Mouse (Mus musculus): ENCODE data around the gene Tmbim6. TPM values are rescaled to one million over a fixed set of nuclear protein-coding genes. Genes with fewer than 3 reads are reported as not detected.
A peak's percentile ranks its signal among the peaks of the same experiment; 100 is the strongest.

Gene Tmbim6
- polyA plus RNA-seq, 1 experiment: 418 TPM

- Histone ChIP-seq H3K27me3 (ENCODE audit: control insufficient read depth, insufficient read depth, low read length) (no peaks in the 10 kb centered on the region), H3K4me3 (replicated peaks; ENCODE audit: insufficient read depth, low read depth, low read length) (no peak overlapping the region), H3K4me1 (ENCODE audit: control insufficient read depth, insufficient read depth, low read length) (no peaks in the 10 kb centered on the region), H3K27ac (ENCODE audit: insufficient read depth, low read length) (no peak overlapping the region)
- TF ChIP-seq POLR2A (IDR thresholded peaks at IDR 0.05; ENCODE audit: borderline replicate concordance, insufficient read depth, low read length): no peak
- no peak for TF ChIP-seq CTCF (IDR thresholded peaks at IDR 0.05; ENCODE audit: borderline replicate concordance, insufficient read depth, low read depth, low read length)
- DNase-seq: no peak
- 51% methylated on average over 14 of the region's 14 CpGs for whole genome bisulfite sequencing
Observed at GRCm38 (mm10) chr15:99411747-99412146, 19.1 kb downstream of the Tmbim6 start.

GRCm38 (mm10) chr15:99415793-99416192 lies 23.1 kb downstream of the Tmbim6 start:
- 7% methylated on average over 2 of the region's 2 CpGs for WGBS
- no peaks in the 10 kb centered on the region for H3K4me1 ChIP-seq (ENCODE audit: control insufficient read depth, insufficient read depth, low read length)
- peak; percentile 45 to 68 for DNase-seq
- no peak overlapping the region for H3K27ac ChIP-seq (ENCODE audit: insufficient read depth, low read length)
- no peak overlapping the region for H3K4me3 ChIP-seq (replicated peaks; ENCODE audit: insufficient read depth, low read depth, low read length)
- no peaks in the 10 kb centered on the region for H3K27me3 ChIP-seq (ENCODE audit: control insufficient read depth, insufficient read depth, low read length)
- TF ChIP-seq POLR2A (IDR thresholded peaks at IDR 0.05; ENCODE audit: borderline replicate concordance, insufficient read depth, low read length): no peak
- TF ChIP-seq CTCF (IDR thresholded peaks at IDR 0.05; ENCODE audit: borderline replicate concordance, insufficient read depth, low read depth, low read length): peak; percentile 43; the same call in 1 of the 2 replicates

GRCm38 (mm10) chr15:99416348-99416882 lies 23.7 kb downstream of the Tmbim6 start:
- Histone ChIP-seq H3K27ac (ENCODE audit: insufficient read depth, low read length) (no peak overlapping the region), H3K4me1 (ENCODE audit: control insufficient read depth, insufficient read depth, low read length) (no peaks in the 10 kb centered on the region), H3K27me3 (ENCODE audit: control insufficient read depth, insufficient read depth, low read length) (no peaks in the 10 kb centered on the region), H3K4me3 (replicated peaks; ENCODE audit: insufficient read depth, low read depth, low read length) (peak overlapping the region; percentile 39)
- peak; percentile 78 to 81 for DNase-seq
- TF ChIP-seq POLR2A (IDR thresholded peaks at IDR 0.05; ENCODE audit: borderline replicate concordance, insufficient read depth, low read length) (no peak), CTCF (IDR thresholded peaks at IDR 0.05; ENCODE audit: borderline replicate concordance, insufficient read depth, low read depth, low read length) (peak; percentile 100)
- WGBS: 12% methylated on average over 13 of the region's 13 CpGs

DNA sequence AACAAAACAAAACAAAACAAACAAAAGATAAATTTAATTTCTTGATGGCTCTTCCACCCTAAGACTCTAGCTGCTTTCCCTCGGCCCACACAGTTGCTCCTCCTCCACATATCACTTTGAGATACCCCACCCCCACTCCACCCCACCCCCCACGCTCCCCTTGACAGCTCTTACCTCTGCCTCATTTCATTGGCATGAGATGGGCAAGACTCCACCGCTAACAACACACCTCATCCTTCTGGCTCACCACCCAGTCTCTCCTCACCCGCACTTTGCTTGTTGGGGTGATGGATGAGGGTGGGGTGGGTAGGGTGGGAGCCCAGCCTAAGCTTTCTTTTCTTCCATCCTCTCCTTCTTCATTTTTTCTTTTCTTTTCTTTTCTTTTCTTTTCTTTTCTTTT lies 24.3 kb downstream of the Tmbim6 start:
- WGBS: 10% methylated on average over 4 of the region's 4 CpGs

DNA sequence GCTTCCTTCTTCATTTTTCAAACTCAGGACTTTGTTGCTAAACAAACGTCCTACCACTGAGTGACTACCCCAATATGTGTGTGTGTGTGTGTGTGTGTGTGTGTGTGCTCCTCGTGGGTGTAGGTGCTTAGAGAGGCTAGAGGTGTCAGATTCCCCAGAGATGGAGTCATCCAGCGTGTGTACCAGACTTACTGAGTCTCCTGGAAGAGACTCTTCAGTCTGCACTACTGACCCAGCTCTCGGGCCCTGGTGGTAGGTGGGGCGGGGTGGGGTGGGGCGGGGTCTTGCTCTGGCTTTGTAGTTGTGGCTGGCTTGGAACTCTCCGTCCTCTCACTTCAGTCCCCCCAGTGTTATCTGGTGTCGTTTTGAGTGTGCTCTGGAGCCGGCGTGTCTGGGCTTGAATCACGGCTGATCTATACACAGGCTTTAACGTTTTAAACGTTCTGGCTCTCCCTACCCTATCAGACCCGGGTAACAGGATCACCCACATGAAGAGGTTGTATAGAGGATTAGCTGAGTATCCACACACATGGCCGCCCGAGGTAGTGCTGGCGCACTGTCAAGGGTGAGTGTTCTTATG lies 25.1 kb downstream of the Tmbim6 start:
- DNase-seq: no peak
- no peak for TF ChIP-seq CTCF (IDR thresholded peaks at IDR 0.05; ENCODE audit: borderline replicate concordance, insufficient read depth, low read depth, low read length)
- TF ChIP-seq POLR2A (IDR thresholded peaks at IDR 0.05; ENCODE audit: borderline replicate concordance, insufficient read depth, low read length): no peak
- H3K27me3 ChIP-seq (ENCODE audit: control insufficient read depth, insufficient read depth, low read length): no peaks in the 10 kb centered on the region
- H3K27ac ChIP-seq (ENCODE audit: insufficient read depth, low read length): no peak overlapping the region
- H3K4me1 ChIP-seq (ENCODE audit: control insufficient read depth, insufficient read depth, low read length): no peaks in the 10 kb centered on the region
- H3K4me3 ChIP-seq (replicated peaks; ENCODE audit: insufficient read depth, low read depth, low read length): no peak overlapping the region
- 45% methylated on average over 17 of the region's 17 CpGs for WGBS

More for the DNA sequence above, 24.3 kb downstream of the Tmbim6 start:
- no peak for TF ChIP-seq POLR2A (IDR thresholded peaks at IDR 0.05; ENCODE audit: borderline replicate concordance, insufficient read depth, low read length)
- no peak for TF ChIP-seq CTCF (IDR thresholded peaks at IDR 0.05; ENCODE audit: borderline replicate concordance, insufficient read depth, low read depth, low read length)
- Histone ChIP-seq H3K4me1 (ENCODE audit: control insufficient read depth, insufficient read depth, low read length) (no peaks in the 10 kb centered on the region), H3K27me3 (ENCODE audit: control insufficient read depth, insufficient read depth, low read length) (no peaks in the 10 kb centered on the region), H3K27ac (ENCODE audit: insufficient read depth, low read length) (no peak overlapping the region), H3K4me3 (replicated peaks; ENCODE audit: insufficient read depth, low read depth, low read length) (no peak overlapping the region)
- DNase-seq: no peak

- no peak overlapping the region for H3K27ac ChIP-seq (ENCODE audit: insufficient read depth, low read length)
- H3K27me3 ChIP-seq (ENCODE audit: control insufficient read depth, insufficient read depth, low read length): no peaks in the 10 kb centered on the region
- no peak for DNase-seq
- TF ChIP-seq CTCF (IDR thresholded peaks at IDR 0.05; ENCODE audit: borderline replicate concordance, insufficient read depth, low read depth, low read length) (no peak), POLR2A (IDR thresholded peaks at IDR 0.05; ENCODE audit: borderline replicate concordance, insufficient read depth, low read length) (no peak)
- H3K4me3 ChIP-seq (replicated peaks; ENCODE audit: insufficient read depth, low read depth, low read length): no peak overlapping the region
- 16% methylated on average over 5 of the region's 5 CpGs for WGBS
- no peaks in the 10 kb centered on the region for H3K4me1 ChIP-seq (ENCODE audit: control insufficient read depth, insufficient read depth, low read length)
Observed at GRCm38 (mm10) chr15:99420101-99420500, 27.4 kb downstream of the Tmbim6 start.

GRCm38 (mm10) chr15:99420521-99421014 lies 27.9 kb downstream of the Tmbim6 start:
- no peak for DNase-seq
- Histone ChIP-seq H3K4me1 (ENCODE audit: control insufficient read depth, insufficient read depth, low read length) (no peaks in the 10 kb centered on the region), H3K4me3 (replicated peaks; ENCODE audit: insufficient read depth, low read depth, low read length) (no peak overlapping the region), H3K27me3 (ENCODE audit: control insufficient read depth, insufficient read depth, low read length) (no peaks in the 10 kb centered on the region), H3K27ac (ENCODE audit: insufficient read depth, low read length) (no peak overlapping the region)
- TF ChIP-seq CTCF (IDR thresholded peaks at IDR 0.05; ENCODE audit: borderline replicate concordance, insufficient read depth, low read depth, low read length) (no peak), POLR2A (IDR thresholded peaks at IDR 0.05; ENCODE audit: borderline replicate concordance, insufficient read depth, low read length) (no peak)
- 11% methylated on average over 12 of the region's 12 CpGs for WGBS

DNA sequence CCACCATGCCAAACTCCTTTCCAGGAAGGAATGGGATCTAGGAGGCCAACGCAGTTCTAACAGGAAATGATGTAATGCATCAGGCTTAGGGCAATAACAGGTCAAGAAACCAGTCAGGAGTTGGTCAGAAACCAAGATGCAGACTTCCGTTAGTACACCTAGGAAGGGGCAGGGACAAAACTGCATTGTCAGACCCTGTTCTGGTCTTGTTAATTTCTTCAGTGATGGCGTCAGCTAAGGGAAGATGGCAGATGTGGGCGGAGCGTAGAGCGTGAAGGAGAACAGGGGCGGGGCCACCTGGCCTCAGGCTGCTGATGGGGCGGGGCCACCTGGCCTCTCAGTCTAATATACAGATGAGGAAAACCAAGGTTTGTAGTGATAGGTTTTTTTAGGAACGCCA lies 28.5 kb downstream of the Tmbim6 start:
- Histone ChIP-seq H3K4me3 (replicated peaks; ENCODE audit: insufficient read depth, low read depth, low read length) (no peak overlapping the region), H3K27ac (ENCODE audit: insufficient read depth, low read length) (no peak overlapping the region), H3K27me3 (ENCODE audit: control insufficient read depth, insufficient read depth, low read length) (no peaks in the 10 kb centered on the region), H3K4me1 (ENCODE audit: control insufficient read depth, insufficient read depth, low read length) (no peaks in the 10 kb centered on the region)
- DNase-seq: no peak
- 75% methylated on average over 9 of the region's 9 CpGs for WGBS
- TF ChIP-seq POLR2A (IDR thresholded peaks at IDR 0.05; ENCODE audit: borderline replicate concordance, insufficient read depth, low read length) (no peak), CTCF (IDR thresholded peaks at IDR 0.05; ENCODE audit: borderline replicate concordance, insufficient read depth, low read depth, low read length) (no peak)

Data from cerebellum, adult 2 months (tissue).